Mouse (Mus musculus) limb, embryonic 15.5 days (tissue): Measurements from ENCODE around the gene Gm5767. TPM values are rescaled to one million over a fixed set of nuclear protein-coding genes. Genes with fewer than 3 reads are reported as not detected.

Experiments used
- ATAC-seq: fragments of 200-750 bp; cut with Nextera tagmentation; 2 replicates; pipeline ENCODE4 v1.8.0; 2017; ENCODE audit warnings: low read depth, moderate TSS enrichment; ENCODE audit not compliant: insufficient number of reproducible peaks, low FRiP score, low TSS enrichment
- H3K27ac ChIP-seq: fragments of 300-500 bp; sonication (generic); 2 replicates; pipeline ENCODE4 v1.5.1; 2015; ENCODE audit warnings: moderate library complexity, mild to moderate bottlenecking, inconsistent platforms
- H3K27me3 ChIP-seq: fragments of 300-500 bp; sonication (generic); 2 replicates; pipeline ENCODE4 v1.6.1; 2015; ENCODE audit warnings: inconsistent platforms
- H3K36me3 ChIP-seq: fragments of 300-500 bp; sonication (generic); 2 replicates; pipeline ENCODE4 v1.6.1; 2015; ENCODE audit warnings: inconsistent platforms
- H3K4me1 ChIP-seq: fragments of 300-500 bp; sonication (generic); 2 replicates; pipeline ENCODE4 v1.6.1; 2015; ENCODE audit warnings: inconsistent platforms
- H3K4me2 ChIP-seq: fragments of 300-500 bp; sonication (generic); 2 replicates; pipeline ENCODE4 v1.6.1; 2015; ENCODE audit warnings: mild to moderate bottlenecking, inconsistent platforms
- H3K4me3 ChIP-seq: fragments of 300-500 bp; sonication (generic); 2 replicates; pipeline ENCODE4 v1.5.1; 2015; ENCODE audit warnings: mild to moderate bottlenecking, inconsistent platforms
- H3K9ac ChIP-seq: fragments of 300-500 bp; sonication (generic); 2 replicates; pipeline ENCODE4 v1.6.1; 2015; ENCODE audit warnings: inconsistent platforms
- H3K9me3 ChIP-seq: fragments of 300-500 bp; sonication (generic); 2 replicates; pipeline ENCODE4 v1.6.1; 2016; ENCODE audit warnings: inconsistent platforms
- WGBS: fragments of 180-500 bp; shearing (Covaris S2); methylation state at CpG from one replicate; pipeline ENCODE4 v1.1.7; 2015; 5-methylcytosine and 5-hydroxymethylcytosine counted together
- polyA plus RNA-seq: library from polyadenylated mRNA; unstranded; fragments of >200 nt; fragmentation: Nextera tagmentation; extraction: Ambion mirVana; gene quantifications from 2 replicates; pipeline ENCODE4 v1.2.1, GENCODE M21; 2015

Gene Gm5767
- 0.32 TPM in 1 of 2 replicates, not detected in the other for polyA plus RNA-seq

GRCm38 (mm10) chr16:8680470-8680869 is at the start of gene Gm5767:
Gm5767 (plus strand) TSS chr16:8680770.
- no peak within 1 kb of the TSS for H3K9ac ChIP-seq
- H3K4me3 ChIP-seq = no peak within 1 kb of the TSS
- H3K4me1 ChIP-seq = 0 out of 2 replicates have a peak, but pooled peaks cover 2% of the 10 kb centered on the region
- H3K27ac ChIP-seq = peak within 1 kb of the TSS; percentile 43; the same call in 1 of the 2 replicates
- no peak for ATAC-seq
- no peak within 1 kb of the TSS for H3K4me2 ChIP-seq
- no peaks in the 10 kb centered on the region for H3K27me3 ChIP-seq
- 82% methylated on average over 5 of the region's 5 CpGs for WGBS
- no peaks in the 10 kb centered on the region for H3K9me3 ChIP-seq
- H3K36me3 ChIP-seq = peaks cover 7% of the 10 kb centered on the region; the same call in 1 of the 2 replicates

- Histone ChIP-seq H3K27me3 (no peaks in the 10 kb centered on the region), H3K27ac (no peak overlapping the region), H3K9me3 (no peaks in the 10 kb centered on the region), H3K9ac (no peak overlapping the region), H3K4me1 (peaks cover 10% of the 10 kb centered on the region), H3K4me2 (no peak overlapping the region), H3K4me3 (no peak overlapping the region), H3K36me3 (peaks cover 42% of the 10 kb centered on the region)
- no peak for ATAC-seq
- WGBS = 88% methylated on average over 5 of the region's 5 CpGs
Measured at GRCm38 (mm10) chr16:8631428-8631827, 49.1 kb upstream of the Gm5767 start.

- Histone ChIP-seq H3K4me1 (peaks cover 23% of the 10 kb centered on the region), H3K9ac (peak overlapping the region; percentile 66), H3K36me3 (peaks cover 46% of the 10 kb centered on the region), H3K4me3 (peak overlapping the region; percentile 89), H3K27me3 (no peaks in the 10 kb centered on the region), H3K9me3 (no peaks in the 10 kb centered on the region), H3K27ac (peak overlapping the region; percentile 93), H3K4me2 (peak overlapping the region; percentile 78)
- ATAC-seq = peak; percentile 16; the same call in 1 of the 2 replicates
- under 1% methylated on average over 13 of the region's 13 CpGs for WGBS
Measured at GRCm38 (mm10) chr16:8636867-8637216, 43.7 kb upstream of the Gm5767 start.

- Histone ChIP-seq H3K9ac (peak within 1 kb of the TSS; percentile 76), H3K4me1 (peaks cover 23% of the 10 kb centered on the region), H3K4me3 (peak within 1 kb of the TSS; percentile 89), H3K27ac (peak within 1 kb of the TSS; percentile 93), H3K27me3 (no peaks in the 10 kb centered on the region), H3K36me3 (peaks cover 42% of the 10 kb centered on the region), H3K9me3 (no peaks in the 10 kb centered on the region), H3K4me2 (peak within 1 kb of the TSS; percentile 78)
- WGBS = under 1% methylated on average over 59 of the region's 59 CpGs
- peak; percentile 90 for ATAC-seq
Measured at GRCm38 (mm10) chr16:8637217-8638051, 43.1 kb upstream of the Gm5767 start, which contains the start of the genes Pmm2 and Tmem186. Pmm2 (plus strand) TSS chr16:8637674. Tmem186 (minus strand) TSS chr16:8637712.

GRCm38 (mm10) chr16:8638131-8638530 is 42.4 kb upstream of the Gm5767 start:
- ATAC-seq = no peak
- H3K4me1 ChIP-seq = peaks cover 23% of the 10 kb centered on the region
- H3K4me2 ChIP-seq = peak overlapping the region; percentile 78
- H3K27ac ChIP-seq = peak overlapping the region; percentile 93
- H3K36me3 ChIP-seq = peaks cover 43% of the 10 kb centered on the region
- 42% methylated on average over 7 of the region's 7 CpGs for WGBS
- H3K9ac ChIP-seq = peak overlapping the region; percentile 76
- no peaks in the 10 kb centered on the region for H3K27me3 ChIP-seq
- H3K4me3 ChIP-seq = peak overlapping the region; percentile 89
- no peaks in the 10 kb centered on the region for H3K9me3 ChIP-seq

- no peak overlapping the region for H3K27ac ChIP-seq
- H3K27me3 ChIP-seq = no peaks in the 10 kb centered on the region
- H3K4me2 ChIP-seq = no peak overlapping the region
- no peak overlapping the region for H3K4me3 ChIP-seq
- H3K9me3 ChIP-seq = no peaks in the 10 kb centered on the region
- H3K4me1 ChIP-seq = peaks cover 23% of the 10 kb centered on the region
- no peak for ATAC-seq
- 85% methylated on average over 11 of the region's 11 CpGs for WGBS
- no peak overlapping the region for H3K9ac ChIP-seq
- peaks cover 48% of the 10 kb centered on the region for H3K36me3 ChIP-seq
Measured at GRCm38 (mm10) chr16:8639466-8640191, 40.9 kb upstream of the Gm5767 start.

- peaks cover 76% of the 10 kb centered on the region for H3K36me3 ChIP-seq
- peaks cover 2% of the 10 kb centered on the region; the same call in 1 of the 2 replicates for H3K4me1 ChIP-seq
- no peak overlapping the region for H3K27ac ChIP-seq
- H3K27me3 ChIP-seq = no peaks in the 10 kb centered on the region
- no peak overlapping the region for H3K9ac ChIP-seq
- peak; percentile 71; the same call in 1 of the 2 replicates for ATAC-seq
- WGBS = 68% methylated on average over 2 of the region's 2 CpGs
- no peak overlapping the region for H3K4me2 ChIP-seq
- no peak overlapping the region for H3K4me3 ChIP-seq
- no peaks in the 10 kb centered on the region for H3K9me3 ChIP-seq
Measured at GRCm38 (mm10) chr16:8643855-8644254, 36.7 kb upstream of the Gm5767 start.

GRCm38 (mm10) chr16:8645546-8645945 is 35.0 kb upstream of the Gm5767 start:
- Histone ChIP-seq H3K27ac (no peak overlapping the region), H3K9ac (no peak overlapping the region), H3K4me1 (no peaks in the 10 kb centered on the region), H3K4me2 (no peak overlapping the region), H3K27me3 (no peaks in the 10 kb centered on the region), H3K9me3 (no peaks in the 10 kb centered on the region), H3K4me3 (no peak overlapping the region), H3K36me3 (peaks cover 84% of the 10 kb centered on the region)
- ATAC-seq = no peak
- WGBS = 85% methylated on average over 6 of the region's 6 CpGs

GRCm38 (mm10) chr16:8650007-8650406 is 30.6 kb upstream of the Gm5767 start:
- 94% methylated on average over 3 of the region's 3 CpGs for WGBS
- Histone ChIP-seq H3K36me3 (peaks cover 89% of the 10 kb centered on the region), H3K4me1 (0 out of 2 replicates have a peak, but pooled peaks cover 3% of the 10 kb centered on the region), H3K4me3 (no peak overlapping the region), H3K9ac (no peak overlapping the region), H3K4me2 (no peak overlapping the region), H3K27ac (no peak overlapping the region), H3K27me3 (no peaks in the 10 kb centered on the region), H3K9me3 (no peaks in the 10 kb centered on the region)
- ATAC-seq = no peak

GRCm38 (mm10) chr16:8655108-8655507 is 25.5 kb upstream of the Gm5767 start:
- 81% methylated on average over 6 of the region's 6 CpGs for WGBS
- Histone ChIP-seq H3K9ac (no peak overlapping the region), H3K4me2 (no peak overlapping the region), H3K4me3 (no peak overlapping the region), H3K27me3 (no peaks in the 10 kb centered on the region), H3K9me3 (no peaks in the 10 kb centered on the region), H3K27ac (no peak overlapping the region), H3K4me1 (0 out of 2 replicates have a peak, but pooled peaks cover 3% of the 10 kb centered on the region), H3K36me3 (peaks cover 88% of the 10 kb centered on the region)
- no peak for ATAC-seq

- Histone ChIP-seq H3K27me3 (no peaks in the 10 kb centered on the region), H3K36me3 (peaks cover 89% of the 10 kb centered on the region), H3K4me3 (no peak overlapping the region), H3K27ac (no peak overlapping the region), H3K4me1 (0 out of 2 replicates have a peak, but pooled peaks cover 7% of the 10 kb centered on the region), H3K9me3 (no peaks in the 10 kb centered on the region), H3K4me2 (no peak overlapping the region), H3K9ac (no peak overlapping the region)
- ATAC-seq = no peak
- WGBS = 90% methylated on average over 9 of the region's 9 CpGs
Measured at GRCm38 (mm10) chr16:8655599-8655998, 25.0 kb upstream of the Gm5767 start.
